Mouse (Mus musculus) G1E (cell line): ENCODE results near the gene Kctd4. TPM values are rescaled to one million over a fixed set of nuclear protein-coding genes. Genes with fewer than 3 reads are reported as not detected.

Source experiments
- ATAC-seq: 2 replicates; pipeline ENCODE4 v1.8.0; 2016; ENCODE audit warnings: mild to moderate bottlenecking; ENCODE audit not compliant: insufficient number of reproducible peaks, poor library complexity, low FRiP score, severe bottlenecking; ENCODE audit errors: extremely low read depth
- DNase-seq: peaks from one replicate; pipeline ENCODE4 v3.0.0; 2012; ENCODE audit warnings: low spot score
- H3K27me3 ChIP-seq: 2 replicates; pipeline ENCODE4 v1.6.1; 2012; ENCODE audit warnings: mild to moderate bottlenecking, low read length, inconsistent platforms; ENCODE audit not compliant: insufficient read depth
- H3K36me3 ChIP-seq: replicated peaks from 2 replicates; pipeline ENCODE3; 2012; ENCODE audit warnings: mild to moderate bottlenecking, inconsistent platforms
- H3K4me1 ChIP-seq: 2 replicates; pipeline ENCODE4 v1.6.1; 2012; ENCODE audit warnings: low read depth, low read length, inconsistent platforms, mixed read lengths; ENCODE audit not compliant: insufficient read depth
- H3K4me3 ChIP-seq: 2 replicates; pipeline ENCODE4 v1.5.1; 2012; ENCODE audit warnings: low read depth, mild to moderate bottlenecking, inconsistent platforms, low read length, moderate library complexity, mixed read lengths
- H3K9me3 ChIP-seq: replicated peaks from 2 replicates; pipeline ENCODE4 v1.6.1; 2012; ENCODE audit warnings: inconsistent platforms
- CTCF ChIP-seq: IDR thresholded peaks from 2 replicates; pipeline ENCODE4 v1.5.1; 2012; ENCODE audit warnings: low read depth, low read length, inconsistent platforms, mixed read lengths
- GATA1 ChIP-seq: IDR thresholded peaks from 2 replicates; pipeline ENCODE4 v1.6.1; 2012; ENCODE audit warnings: borderline replicate concordance, low read length, inconsistent platforms, mixed read lengths
- GATA2 ChIP-seq: IDR thresholded peaks from 2 replicates; pipeline ENCODE4 v1.6.1; 2012; ENCODE audit warnings: low read depth, low read length, inconsistent platforms, borderline replicate concordance
- POLR2AphosphoS5 ChIP-seq: IDR thresholded peaks from 2 replicates; pipeline ENCODE4 v1.6.1; 2012; ENCODE audit warnings: low read depth, low read length, inconsistent platforms; ENCODE audit not compliant: insufficient replicate concordance
- TAL1 ChIP-seq: conservative IDR thresholded peaks from 2 replicates; pipeline ENCODE4 v1.6.1; 2012; ENCODE audit warnings: low read depth, low read length, inconsistent platforms, mixed read lengths
- polyA plus RNA-seq: library from polyadenylated mRNA; stranded (reverse); fragments of >175 nt; gene quantifications from 2 replicates; pipeline ENCODE4 v1.2.3, GENCODE M21; 2012
- total RNA-seq, 2 experiments: library from RNA; stranded (forward) in 1 of 2; stranded (reverse) in 1 of 2; fragments of 200-1000 nt in 1 of 2; fragments of >200 nt in 1 of 2; fragmentation: Nextera tagmentation in 1 of 2; gene quantifications; 2 replicates each; pipeline ENCODE4 v1.2.3; 2014 to 2017

Gene Kctd4
- total and polyA plus RNA-seq, 3 experiments, result 0.11 TPM; not detected in 2

DNA sequence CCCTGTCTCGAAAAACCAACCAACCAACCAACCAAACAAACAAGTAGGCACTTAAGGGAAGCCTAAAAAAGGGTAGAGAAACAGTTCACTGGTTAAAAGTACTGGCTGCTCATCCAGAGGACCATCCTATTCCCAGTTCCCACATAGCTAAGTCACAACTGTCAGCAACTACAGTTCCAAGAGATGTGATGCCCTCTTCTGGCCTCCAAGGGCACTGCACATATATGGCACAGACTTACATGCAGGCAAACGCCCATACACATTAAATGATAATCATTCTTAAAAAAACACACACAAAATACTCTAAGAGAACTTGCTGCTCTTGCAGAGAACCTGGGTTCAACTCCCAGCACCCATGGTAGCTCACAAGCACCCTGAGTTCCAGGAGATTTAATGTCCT, 20.4 kb upstream of the Kctd4 start:
- Histone ChIP-seq H3K27me3 (no peaks in the 10 kb centered on the region), H3K9me3 (no peaks in the 10 kb centered on the region), H3K36me3 (peaks cover 26% of the 10 kb centered on the region), H3K4me1 (peaks cover 9% of the 10 kb centered on the region), H3K4me3 (no peak overlapping the region)
- no peak for TF ChIP-seq POLR2AphosphoS5
- TF ChIP-seq GATA2, result no peak
- no peak for TF ChIP-seq GATA1
- peak; percentile 37; the same call in 1 of the 2 replicates for TF ChIP-seq CTCF
- no peak for TF ChIP-seq TAL1
- ATAC-seq (no peak), DNase-seq (no peak)

DNA sequence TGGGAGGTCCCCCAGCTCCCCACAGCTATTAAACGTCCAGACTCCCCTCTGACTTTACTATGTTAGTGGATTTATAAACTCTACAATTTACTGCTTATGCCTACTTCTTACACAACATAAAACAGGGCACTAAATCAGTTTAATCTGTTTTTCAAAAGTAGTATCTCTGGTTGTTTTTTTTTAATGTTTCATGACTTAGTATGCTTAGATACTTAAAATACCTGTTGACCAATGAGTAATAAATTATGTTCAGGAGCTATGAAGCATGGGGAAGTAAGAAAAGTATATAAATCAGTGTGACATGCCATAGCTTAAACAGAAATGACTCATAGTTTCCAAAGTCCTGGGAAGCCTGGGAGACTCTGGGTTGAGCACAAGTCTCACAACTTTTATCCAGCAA, 17.1 kb upstream of the Kctd4 start:
- DNase-seq, result no peak

DNA sequence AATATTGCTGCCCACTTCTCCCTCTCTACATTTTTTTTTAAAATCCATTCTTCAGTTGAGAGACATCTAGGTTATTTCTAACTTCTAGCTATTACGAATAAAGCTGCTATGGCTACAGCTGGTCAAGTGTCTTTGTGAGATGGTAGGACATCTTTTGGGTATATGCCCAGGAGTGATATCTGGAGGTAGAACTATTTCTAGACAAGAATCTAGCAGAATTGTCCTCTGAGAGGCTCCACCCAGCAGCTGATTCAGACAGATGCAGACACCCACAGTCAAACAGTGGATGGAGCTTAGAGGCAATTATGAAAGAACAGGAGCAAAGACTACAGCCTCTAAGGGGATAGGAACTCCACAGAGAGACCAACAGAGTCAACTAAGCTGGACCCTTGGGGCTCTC, 13.3 kb upstream of the Kctd4 start:
- Histone ChIP-seq H3K27me3 (no peaks in the 10 kb centered on the region), H3K4me1 (no peaks in the 10 kb centered on the region), H3K36me3 (peaks cover 48% of the 10 kb centered on the region), H3K4me3 (no peak overlapping the region), H3K9me3 (no peaks in the 10 kb centered on the region)
- no peak for DNase-seq
- ATAC-seq, result no peak
- TF ChIP-seq POLR2AphosphoS5, result no peak
- no peak for TF ChIP-seq TAL1
- TF ChIP-seq CTCF, result no peak
- TF ChIP-seq GATA2, result no peak
- no peak for TF ChIP-seq GATA1

More for the DNA sequence above, 17.1 kb upstream of the Kctd4 start:
- H3K36me3 ChIP-seq, result peaks cover 39% of the 10 kb centered on the region
- H3K4me3 ChIP-seq, result no peak overlapping the region
- no peak for ATAC-seq
- no peaks in the 10 kb centered on the region for H3K27me3 ChIP-seq
- H3K4me1 ChIP-seq, result peaks cover 9% of the 10 kb centered on the region
- TF ChIP-seq POLR2AphosphoS5 (no peak), GATA2 (no peak), CTCF (no peak)
- no peaks in the 10 kb centered on the region for H3K9me3 ChIP-seq

DNA sequence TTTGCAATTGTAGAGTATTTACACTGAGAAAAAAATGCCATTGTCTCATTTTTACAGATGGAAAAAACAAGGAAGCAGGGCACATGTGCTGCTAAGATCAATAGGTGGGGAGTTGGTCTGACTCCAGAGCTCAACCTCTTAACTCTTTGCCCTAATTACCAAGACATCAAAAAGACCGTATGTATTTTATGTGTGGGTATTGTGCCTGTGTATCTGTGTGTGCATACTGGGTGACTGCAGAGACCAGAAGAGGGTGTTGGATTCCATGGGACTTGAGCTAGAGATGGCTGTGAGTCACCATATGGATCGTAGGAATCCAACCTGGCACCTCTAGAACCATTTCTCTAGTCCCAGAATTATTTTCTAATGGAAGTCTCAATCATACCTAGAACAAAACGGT, 12.4 kb upstream of the Kctd4 start:
- peaks cover 52% of the 10 kb centered on the region for H3K36me3 ChIP-seq
- no peak for ATAC-seq
- no peak for TF ChIP-seq CTCF
- TF ChIP-seq GATA1, result no peak
- no peak for TF ChIP-seq POLR2AphosphoS5
- no peak for TF ChIP-seq TAL1
- no peak for TF ChIP-seq GATA2
- H3K4me1 ChIP-seq, result no peaks in the 10 kb centered on the region
- DNase-seq, result no peak
- no peak overlapping the region for H3K4me3 ChIP-seq
- no peaks in the 10 kb centered on the region for H3K9me3 ChIP-seq
- H3K27me3 ChIP-seq, result no peaks in the 10 kb centered on the region

DNA sequence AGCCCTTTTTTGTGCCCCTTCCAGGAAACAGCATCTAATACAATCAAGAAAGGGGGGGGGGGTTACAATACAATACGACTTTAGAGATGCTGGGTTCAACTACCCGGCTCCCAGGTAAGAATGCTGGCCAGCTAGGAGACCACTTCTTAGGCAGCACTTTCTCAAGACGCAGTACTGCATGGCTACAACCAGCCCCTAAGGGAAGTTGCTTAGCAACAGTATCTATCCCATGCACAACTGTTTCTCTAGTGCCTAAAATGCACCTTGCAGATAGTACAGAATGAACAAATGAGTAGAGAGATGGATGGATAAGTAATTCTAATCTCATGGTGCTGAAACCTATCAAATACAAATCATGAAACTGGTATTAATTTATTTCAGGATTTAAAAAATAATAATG, 7.1 kb upstream of the Kctd4 start:
- peaks cover 49% of the 10 kb centered on the region for H3K36me3 ChIP-seq
- DNase-seq (no peak), ATAC-seq (no peak)
- H3K4me1 ChIP-seq, result peaks cover 4% of the 10 kb centered on the region; the same call in 1 of the 2 replicates
- no peak overlapping the region for H3K4me3 ChIP-seq
- no peaks in the 10 kb centered on the region for H3K27me3 ChIP-seq
- TF ChIP-seq CTCF, result no peak
- TF ChIP-seq TAL1, result no peak
- no peak for TF ChIP-seq POLR2AphosphoS5
- no peak for TF ChIP-seq GATA2
- no peak for TF ChIP-seq GATA1
- no peaks in the 10 kb centered on the region for H3K9me3 ChIP-seq

DNA sequence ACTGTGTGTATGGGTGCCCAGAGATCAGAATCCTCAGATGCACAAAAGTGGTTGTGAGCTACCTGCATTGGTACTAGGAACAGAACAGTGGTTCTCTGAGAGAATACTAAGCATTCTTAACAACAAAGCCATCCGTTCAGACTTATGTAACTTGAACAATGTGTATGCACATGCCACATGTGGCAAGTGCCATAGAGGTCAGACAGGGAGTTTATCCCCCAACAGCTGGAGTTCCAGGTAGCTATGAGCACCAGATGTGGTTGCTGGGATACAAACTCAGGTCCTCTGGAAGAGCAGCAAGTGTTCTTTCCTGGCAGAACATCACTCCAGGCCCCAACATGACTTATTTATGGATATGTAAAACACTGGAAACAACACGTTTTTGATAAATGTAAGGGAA, 1.8 kb upstream of the Kctd4 start:
- no peaks in the 10 kb centered on the region for H3K9me3 ChIP-seq
- H3K27me3 ChIP-seq, result no peaks in the 10 kb centered on the region
- no peak for DNase-seq
- no peak for ATAC-seq
- H3K4me1 ChIP-seq, result no peaks in the 10 kb centered on the region
- TF ChIP-seq POLR2AphosphoS5 (no peak), GATA2 (no peak), GATA1 (no peak), CTCF (no peak), TAL1 (no peak)
- H3K4me3 ChIP-seq, result no peak overlapping the region
- H3K36me3 ChIP-seq, result peaks cover 39% of the 10 kb centered on the region

DNA sequence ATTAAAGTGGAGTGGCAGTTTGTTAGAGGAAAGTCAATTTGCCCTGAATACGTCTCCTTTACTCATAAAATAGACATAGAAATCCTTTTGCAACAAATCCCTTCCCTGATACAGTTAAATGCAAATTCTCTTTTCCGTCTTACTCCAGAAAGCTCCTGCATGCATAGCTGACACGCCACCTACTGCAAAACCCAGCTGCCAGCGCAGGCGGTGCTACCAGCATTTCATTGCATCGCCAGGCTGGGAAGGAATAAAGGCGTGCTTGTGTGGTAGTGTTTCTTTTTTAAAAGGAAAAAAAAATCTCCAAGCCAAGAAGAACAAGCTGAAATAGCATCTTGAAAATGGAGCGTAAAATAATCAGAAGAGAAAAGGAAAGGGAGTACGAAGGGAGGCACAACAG, 7.4 kb downstream of the Kctd4 start:
- Histone ChIP-seq H3K4me1 (no peaks in the 10 kb centered on the region), H3K36me3 (peaks cover 34% of the 10 kb centered on the region), H3K27me3 (no peaks in the 10 kb centered on the region), H3K9me3 (no peaks in the 10 kb centered on the region), H3K4me3 (no peak overlapping the region)
- no peak for ATAC-seq
- DNase-seq, result no peak
- no peak for TF ChIP-seq CTCF
- TF ChIP-seq GATA2, result no peak
- no peak for TF ChIP-seq TAL1
- no peak for TF ChIP-seq POLR2AphosphoS5
- no peak for TF ChIP-seq GATA1
